Mouse (Mus musculus) embryonic facial prominence, embryonic 12.5 days (tissue): Measurements from ENCODE around the gene Fras1. TPM values are rescaled to one million over a fixed set of nuclear protein-coding genes. Genes with fewer than 3 reads are reported as not detected.

Experiments used
- ATAC-seq: fragments of 200-750 bp; cut with Nextera tagmentation; 2 replicates; pipeline ENCODE4 v1.8.0; 2017; ENCODE audit not compliant: insufficient number of reproducible peaks, insufficient read depth, low FRiP score, low TSS enrichment
- H3K27ac ChIP-seq: fragments of 300-500 bp; sonication (generic); 2 replicates; pipeline ENCODE4 v1.5.1; 2016; ENCODE audit warnings: mild to moderate bottlenecking
- H3K27me3 ChIP-seq: fragments of 300-500 bp; sonication (generic); 2 replicates; pipeline ENCODE4 v1.6.1; 2016; ENCODE audit warnings: mild to moderate bottlenecking, moderate library complexity
- H3K36me3 ChIP-seq: fragments of 300-500 bp; sonication (generic); 2 replicates; pipeline ENCODE4 v1.6.1; 2016; ENCODE audit warnings: mild to moderate bottlenecking
- H3K4me1 ChIP-seq: fragments of 300-500 bp; sonication (generic); 2 replicates; pipeline ENCODE4 v1.6.1; 2016
- H3K4me2 ChIP-seq: fragments of 300-500 bp; sonication (generic); replicated peaks from 2 replicates; pipeline ENCODE4 v1.6.1; 2016; ENCODE audit warnings: mild to moderate bottlenecking, moderate library complexity
- H3K4me3 ChIP-seq: fragments of 300-500 bp; sonication (generic); 2 replicates; pipeline ENCODE4 v1.5.1; 2016; ENCODE audit warnings: mild to moderate bottlenecking
- H3K9ac ChIP-seq: fragments of 300-500 bp; sonication (generic); 2 replicates; pipeline ENCODE4 v1.6.1; 2016; ENCODE audit warnings: mild to moderate bottlenecking, moderate library complexity
- H3K9me3 ChIP-seq: fragments of 300-500 bp; sonication (generic); 2 replicates; pipeline ENCODE4 v1.6.1; 2016; ENCODE audit warnings: mild to moderate bottlenecking, moderate library complexity
- WGBS: fragments of 180-500 bp; shearing (Covaris S2); methylation state at CpG from one replicate; pipeline ENCODE4 v1.1.7; 2016; 5-methylcytosine and 5-hydroxymethylcytosine counted together
- polyA plus RNA-seq: library from polyadenylated mRNA; unstranded; fragments of >200 nt; fragmentation: Nextera tagmentation; extraction: Ambion mirVana; gene quantifications from 2 replicates; pipeline ENCODE4 v1.2.1, GENCODE M21; 2016

Gene Fras1
- polyA plus RNA-seq, 1 experiment from 2014 or later = 20.1 TPM

DNA sequence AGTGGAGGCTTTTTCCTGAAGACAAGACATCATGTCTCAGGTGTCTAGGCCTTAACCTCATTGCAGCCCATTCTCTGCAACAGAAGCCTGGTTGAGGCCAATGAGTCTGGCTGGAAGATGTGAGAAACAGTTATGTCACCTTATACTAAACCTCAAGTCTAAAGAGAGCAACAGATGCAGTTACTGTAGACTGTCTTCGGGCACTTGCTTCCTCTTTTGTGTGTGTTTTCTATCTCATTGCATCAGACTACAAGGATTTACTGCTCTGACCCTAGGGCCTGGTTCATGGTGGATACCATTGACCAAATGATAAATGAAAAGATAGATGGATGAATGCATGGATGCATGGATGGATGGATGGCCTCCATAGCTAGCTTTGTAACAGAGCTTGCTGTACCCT is 388.3 kb downstream of the Fras1 start:
- H3K4me1 ChIP-seq = no peaks in the 10 kb centered on the region
- no peak overlapping the region for H3K4me3 ChIP-seq
- no peak for ATAC-seq
- H3K36me3 ChIP-seq = 0 out of 2 replicates have a peak, but pooled peaks cover 2% of the 10 kb centered on the region
- H3K27ac ChIP-seq = no peak overlapping the region
- 94% methylated on average over 1 of the region's 1 CpGs for WGBS
- no peaks in the 10 kb centered on the region for H3K9me3 ChIP-seq
- no peaks in the 10 kb centered on the region for H3K27me3 ChIP-seq
- H3K9ac ChIP-seq = no peak overlapping the region
- no peak overlapping the region for H3K4me2 ChIP-seq

DNA sequence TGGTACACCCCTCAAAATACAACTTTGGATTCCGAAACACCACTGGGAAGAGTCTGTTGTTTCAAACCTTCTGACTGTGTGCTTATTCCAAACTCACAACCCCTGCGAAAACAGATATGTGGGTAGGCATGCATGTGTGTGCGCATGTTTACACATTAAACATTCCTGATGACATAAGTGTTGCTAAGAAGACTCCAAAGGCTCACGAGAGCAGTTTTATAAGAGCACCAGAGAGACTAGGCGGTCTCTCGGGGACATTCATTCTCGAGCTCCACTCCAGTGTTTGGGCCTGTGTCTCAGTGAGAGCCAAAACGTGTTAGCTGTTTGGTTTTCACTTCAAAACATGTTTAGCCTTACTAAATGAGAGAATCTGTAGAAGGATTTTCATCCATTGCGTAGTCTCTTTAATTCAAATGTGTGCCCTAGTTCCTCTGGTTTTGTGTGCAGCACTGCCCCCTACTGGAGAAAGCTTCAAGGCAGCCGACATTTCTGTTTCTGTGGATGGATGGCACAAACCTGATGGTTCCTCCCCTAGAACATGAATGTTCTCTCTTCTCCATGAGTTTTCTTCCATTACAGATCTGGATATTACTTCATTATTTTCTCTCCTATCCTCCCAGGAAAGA is 395.2 kb downstream of the Fras1 start:
- Histone ChIP-seq H3K27ac (no peak overlapping the region), H3K4me2 (no peak overlapping the region), H3K27me3 (no peaks in the 10 kb centered on the region), H3K4me3 (no peak overlapping the region), H3K36me3 (0 out of 2 replicates have a peak, but pooled peaks cover 2% of the 10 kb centered on the region), H3K9ac (no peak overlapping the region), H3K4me1 (no peaks in the 10 kb centered on the region), H3K9me3 (no peaks in the 10 kb centered on the region)
- WGBS = 65% methylated on average over 10 of the region's 10 CpGs
- no peak for ATAC-seq

DNA sequence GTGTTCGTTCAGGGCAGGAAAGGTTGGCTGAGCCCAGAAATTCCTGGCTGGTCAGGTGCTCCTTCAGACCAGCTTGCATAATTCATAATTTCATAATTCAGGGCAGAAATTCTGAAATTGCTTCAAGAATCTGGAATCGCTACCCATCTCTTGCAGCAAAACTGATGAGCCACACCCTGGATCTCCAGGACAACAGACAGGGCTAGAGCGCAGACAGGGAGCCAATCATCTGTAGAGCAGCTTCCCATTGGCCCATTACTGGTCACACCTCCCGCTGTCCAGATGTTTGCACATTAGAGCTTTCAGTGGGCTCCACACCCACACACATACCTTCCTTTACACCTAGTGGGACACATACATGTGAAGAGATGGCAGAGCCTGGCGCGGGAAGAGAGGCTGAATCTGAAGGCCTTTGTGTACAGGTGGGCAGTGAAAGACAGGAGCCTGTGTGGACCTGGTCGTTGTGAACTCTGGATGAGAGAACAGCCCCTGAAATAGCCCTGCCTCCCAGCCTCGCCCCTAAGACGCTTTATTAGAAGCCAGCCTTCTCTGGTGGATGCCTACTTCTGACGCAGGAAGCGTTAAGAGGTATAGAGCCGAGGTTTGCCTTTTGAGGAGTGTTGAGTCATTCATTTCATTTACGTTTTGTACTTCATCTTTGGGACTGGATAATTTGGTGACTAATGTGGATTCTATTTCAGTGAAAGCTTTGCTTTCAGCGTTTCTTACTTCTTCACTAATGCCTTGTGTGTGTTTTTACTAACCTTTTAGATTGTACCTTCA is 409.9 kb downstream of the Fras1 start:
- Histone ChIP-seq H3K36me3 (no peaks in the 10 kb centered on the region), H3K27me3 (no peaks in the 10 kb centered on the region), H3K9ac (no peak overlapping the region), H3K4me2 (no peak overlapping the region), H3K9me3 (0 out of 2 replicates have a peak, but pooled peaks cover 6% of the 10 kb centered on the region), H3K4me1 (no peaks in the 10 kb centered on the region), H3K4me3 (no peak overlapping the region), H3K27ac (no peak overlapping the region)
- 82% methylated on average over 14 of the region's 14 CpGs for WGBS
- ATAC-seq = no peak

DNA sequence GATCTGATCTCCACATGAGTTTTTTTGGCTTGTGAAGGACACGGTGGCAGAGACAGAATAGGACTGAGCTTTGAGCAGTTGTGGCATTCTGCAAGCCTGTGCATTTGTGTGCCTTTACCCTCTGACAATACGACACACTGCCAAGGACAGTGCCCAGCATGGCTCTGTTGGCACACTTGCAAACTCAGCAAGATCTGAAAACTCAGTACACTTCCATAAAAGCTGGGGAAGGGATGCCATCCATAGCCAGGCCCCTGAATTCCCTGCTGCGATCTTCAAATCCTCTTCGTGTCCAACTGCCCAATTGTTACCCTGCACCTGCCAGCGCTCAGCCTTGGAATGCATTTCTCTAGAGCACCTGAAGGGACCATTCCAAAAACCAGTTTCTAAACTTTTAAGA is 411.3 kb downstream of the Fras1 start:
- Histone ChIP-seq H3K4me2 (no peak overlapping the region), H3K36me3 (no peaks in the 10 kb centered on the region), H3K9ac (no peak overlapping the region), H3K4me3 (no peak overlapping the region), H3K4me1 (no peaks in the 10 kb centered on the region), H3K27me3 (no peaks in the 10 kb centered on the region), H3K27ac (no peak overlapping the region), H3K9me3 (0 out of 2 replicates have a peak, but pooled peaks cover 6% of the 10 kb centered on the region)
- WGBS = 92% methylated on average over 5 of the region's 5 CpGs
- no peak for ATAC-seq

DNA sequence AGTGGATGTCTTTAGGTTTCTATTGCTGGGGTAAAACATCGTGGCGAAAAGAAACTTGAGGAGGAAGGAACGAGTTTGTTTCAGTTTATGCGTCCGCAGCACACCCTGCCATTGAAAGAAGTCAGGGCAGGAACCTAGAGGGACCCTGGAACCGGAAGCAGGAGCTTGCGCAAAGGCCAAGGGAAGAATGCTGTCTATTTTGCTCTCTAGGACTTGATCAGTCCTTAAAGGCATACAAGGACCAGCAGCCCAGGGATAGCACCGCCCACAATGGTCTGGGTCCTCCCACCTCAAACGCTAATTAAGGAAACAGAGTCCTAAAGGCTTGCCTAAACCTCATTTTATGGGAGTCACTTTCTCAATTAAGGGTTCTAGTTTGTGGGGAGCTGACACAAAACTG is 418.7 kb downstream of the Fras1 start:
- no peak overlapping the region for H3K9ac ChIP-seq
- WGBS = 61% methylated on average over 9 of the region's 9 CpGs
- no peak overlapping the region for H3K4me3 ChIP-seq
- no peaks in the 10 kb centered on the region; the same call in 1 of the 2 replicates for H3K27me3 ChIP-seq
- no peak overlapping the region for H3K27ac ChIP-seq
- 0 out of 2 replicates have a peak, but pooled peaks cover 6% of the 10 kb centered on the region for H3K9me3 ChIP-seq
- H3K36me3 ChIP-seq = no peaks in the 10 kb centered on the region
- no peak for ATAC-seq
- no peaks in the 10 kb centered on the region for H3K4me1 ChIP-seq
- H3K4me2 ChIP-seq = no peak overlapping the region

DNA sequence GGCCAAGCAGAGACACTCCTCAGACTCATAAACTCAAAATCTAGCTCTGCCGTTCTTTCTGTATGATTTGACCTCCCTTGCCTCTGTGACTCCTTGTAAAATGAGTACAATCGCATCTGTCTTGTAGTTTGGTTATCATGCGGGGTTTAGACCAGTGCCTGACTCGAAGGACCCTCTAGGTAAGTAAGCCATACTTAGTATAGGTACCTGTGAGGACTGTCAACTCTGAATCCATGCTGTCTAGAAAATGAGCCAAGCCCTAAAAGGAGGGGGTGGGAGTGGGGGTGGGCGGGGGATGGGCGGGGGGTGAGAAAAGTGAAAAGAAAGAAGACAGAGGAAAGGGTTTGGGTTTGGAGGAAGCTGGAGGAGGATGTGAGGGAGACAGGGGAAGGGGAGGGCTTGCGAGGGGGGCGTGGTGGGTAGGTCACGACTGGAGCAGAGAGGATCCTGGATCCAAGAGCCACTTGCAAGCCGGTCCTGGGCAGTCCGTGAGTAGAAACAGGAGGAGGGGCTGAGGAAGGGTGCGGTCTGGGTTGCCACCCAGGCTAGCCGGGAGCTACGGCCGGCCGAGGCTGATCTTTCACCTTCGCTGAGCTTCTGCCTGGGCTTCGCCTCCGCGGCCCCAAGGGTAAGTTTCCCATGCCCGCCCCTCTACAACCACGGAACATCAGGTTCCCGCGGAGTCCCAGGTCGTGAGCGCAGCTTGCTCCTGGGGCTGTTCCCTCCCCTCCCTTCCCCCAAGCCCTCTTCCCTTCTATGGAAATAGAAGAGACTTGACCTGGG is 419.4 kb downstream of the Fras1 start, which contains the start of gene Anxa3:
Gene Anxa3 (plus strand): TSS at position 404 of the 783 bp plus-strand sequence.
- H3K4me2 ChIP-seq = peak within 1 kb of the TSS; percentile 83
- 11% methylated on average over 26 of the region's 26 CpGs for WGBS
- H3K4me3 ChIP-seq = peak within 1 kb of the TSS; percentile 46
- H3K36me3 ChIP-seq = no peaks in the 10 kb centered on the region
- no peaks in the 10 kb centered on the region for H3K4me1 ChIP-seq
- H3K9ac ChIP-seq = peak within 1 kb of the TSS; percentile 48
- H3K27me3 ChIP-seq = no peaks in the 10 kb centered on the region; the same call in 1 of the 2 replicates
- peak; percentile 86 for ATAC-seq
- H3K9me3 ChIP-seq = 0 out of 2 replicates have a peak, but pooled peaks cover 2% of the 10 kb centered on the region
- H3K27ac ChIP-seq = 0 out of 2 replicates have a peak within 1 kb of the TSS, but pooled peaks have one; percentile 50

DNA sequence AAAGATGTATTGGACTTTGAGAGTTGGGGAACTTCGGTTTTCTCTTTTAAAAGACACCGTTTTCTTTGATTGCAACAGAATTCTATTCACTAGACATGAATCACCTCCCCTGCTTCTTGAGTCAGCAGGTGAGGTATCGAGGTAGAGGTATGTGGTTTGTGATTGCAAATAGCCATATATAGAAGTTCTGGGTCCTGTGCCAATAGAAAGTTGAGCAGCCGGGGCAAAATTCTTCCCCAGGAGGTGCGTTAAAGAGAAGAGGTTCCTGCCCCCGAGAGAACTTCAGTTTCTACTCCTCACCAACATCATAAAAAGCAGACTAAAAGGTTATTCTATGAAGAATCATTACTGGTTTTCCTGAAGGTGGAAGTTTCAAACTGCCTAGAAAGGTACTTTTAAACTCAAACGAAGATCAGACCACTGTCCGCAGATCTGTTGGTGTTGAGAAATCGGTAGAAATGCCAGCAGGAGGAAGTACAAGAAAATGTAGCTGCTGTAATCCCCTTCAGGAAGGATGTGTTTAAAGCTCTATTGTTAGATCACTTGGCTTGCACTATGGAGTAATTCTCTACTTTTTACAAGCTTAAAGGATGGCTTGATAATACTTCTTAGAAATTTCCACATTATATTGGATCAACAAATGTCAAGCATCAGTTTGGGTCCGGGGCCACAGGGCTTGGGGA is 420.3 kb downstream of the Fras1 start:
- no peak overlapping the region for H3K27ac ChIP-seq
- no peaks in the 10 kb centered on the region for H3K9me3 ChIP-seq
- no peak for ATAC-seq
- H3K4me2 ChIP-seq = peak overlapping the region; percentile 83
- no peaks in the 10 kb centered on the region for H3K4me1 ChIP-seq
- no peaks in the 10 kb centered on the region for H3K36me3 ChIP-seq
- H3K27me3 ChIP-seq = no peaks in the 10 kb centered on the region; the same call in 1 of the 2 replicates
- H3K9ac ChIP-seq = no peak overlapping the region
- WGBS = 57% methylated on average over 10 of the region's 10 CpGs
- peak overlapping the region; percentile 46; the same call in 1 of the 2 replicates for H3K4me3 ChIP-seq

DNA sequence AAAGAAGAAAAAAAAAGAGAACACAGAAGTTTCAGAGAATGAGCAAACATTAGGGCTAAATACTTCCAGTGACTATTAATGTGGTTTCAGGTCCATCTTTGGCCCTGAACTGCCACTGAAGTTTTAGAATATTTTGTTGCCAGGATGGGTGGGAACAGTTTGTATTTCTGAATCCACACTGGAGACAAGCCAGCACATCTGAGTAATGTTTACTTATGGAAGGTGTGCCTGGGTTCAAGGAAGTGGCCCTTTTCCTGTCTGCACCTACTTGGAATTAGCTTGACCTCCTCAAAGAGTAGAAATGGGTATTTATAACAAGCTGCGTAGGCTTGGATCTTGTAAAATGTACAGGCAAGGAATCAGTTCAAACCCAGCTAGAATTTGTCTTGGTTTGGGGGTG is 422.0 kb downstream of the Fras1 start:
- whole genome bisulfite sequencing = 85% methylated on average over 1 of the region's 1 CpGs
- Histone ChIP-seq H3K4me2 (no peak overlapping the region), H3K9me3 (no peaks in the 10 kb centered on the region), H3K36me3 (no peaks in the 10 kb centered on the region), H3K27me3 (no peaks in the 10 kb centered on the region; the same call in 1 of the 2 replicates), H3K4me1 (no peaks in the 10 kb centered on the region), H3K4me3 (no peak overlapping the region), H3K9ac (no peak overlapping the region), H3K27ac (no peak overlapping the region)
- ATAC-seq = no peak

DNA sequence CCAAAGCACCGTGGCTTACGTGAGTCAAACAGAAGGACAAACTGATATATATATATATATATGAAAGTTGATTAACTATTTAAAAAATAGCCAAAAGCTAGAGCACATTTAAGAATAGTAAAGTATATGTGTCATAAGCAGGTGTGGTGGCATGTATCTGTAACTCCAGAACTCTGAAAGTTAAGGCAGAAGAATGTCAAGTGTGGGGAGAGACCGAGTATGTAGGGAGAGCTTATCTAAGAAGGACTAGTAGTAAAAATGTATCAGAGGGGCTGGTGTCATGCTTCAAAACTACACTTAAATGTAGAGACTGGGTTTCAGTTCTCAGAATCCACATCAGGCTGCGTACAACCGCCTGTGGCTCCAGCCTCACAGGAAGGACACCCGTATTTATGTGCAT is 423.7 kb downstream of the Fras1 start:
- 88% methylated on average over 6 of the region's 6 CpGs for WGBS
- H3K27me3 ChIP-seq = no peaks in the 10 kb centered on the region; the same call in 1 of the 2 replicates
- no peak overlapping the region for H3K9ac ChIP-seq
- no peak overlapping the region for H3K4me3 ChIP-seq
- no peaks in the 10 kb centered on the region for H3K36me3 ChIP-seq
- no peaks in the 10 kb centered on the region for H3K9me3 ChIP-seq
- ATAC-seq = no peak
- H3K27ac ChIP-seq = no peak overlapping the region
- H3K4me1 ChIP-seq = peaks cover 8% of the 10 kb centered on the region; the same call in 1 of the 2 replicates
- H3K4me2 ChIP-seq = no peak overlapping the region

DNA sequence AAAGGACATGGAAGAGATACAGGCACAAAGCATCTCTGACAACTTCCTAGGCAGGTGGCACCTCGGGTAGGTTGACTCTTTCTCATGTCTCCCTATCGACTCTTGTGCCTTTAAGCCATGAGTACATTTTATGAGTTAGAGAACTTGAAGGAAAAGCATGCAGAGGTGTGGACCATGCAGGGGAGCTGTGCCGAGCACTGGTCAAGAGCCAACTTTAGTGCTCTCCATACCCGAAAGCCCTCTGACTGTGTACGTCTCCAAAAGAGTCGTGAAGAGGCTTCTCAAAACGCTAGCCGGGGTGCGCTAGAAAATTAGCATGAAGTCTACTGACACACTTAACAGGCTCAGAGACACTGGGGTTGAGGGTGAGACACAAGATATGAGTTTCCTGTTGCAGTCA is 425.4 kb downstream of the Fras1 start:
- no peak overlapping the region for H3K9ac ChIP-seq

DNA sequence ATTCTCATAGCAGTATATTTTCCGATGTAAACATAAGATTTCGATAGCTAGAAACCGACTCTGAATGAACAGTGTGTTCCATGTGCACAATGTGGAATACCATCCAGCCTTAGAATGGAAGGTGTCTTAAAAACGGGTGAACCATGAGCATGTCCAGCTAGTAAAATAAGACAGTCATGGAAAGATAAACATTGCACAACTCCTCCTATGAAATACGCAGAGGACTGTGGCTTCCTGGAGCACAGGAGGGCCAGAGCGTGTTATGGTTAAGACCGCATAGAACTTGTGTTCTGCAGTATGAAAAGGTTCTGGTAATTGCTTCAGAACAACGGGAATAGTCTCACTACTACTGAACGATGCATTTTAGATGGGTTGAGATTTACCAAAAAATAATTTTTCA is 426.2 kb downstream of the Fras1 start:
- no peak overlapping the region for H3K9ac ChIP-seq
- peaks cover 19% of the 10 kb centered on the region; the same call in 1 of the 2 replicates for H3K4me1 ChIP-seq
- H3K36me3 ChIP-seq = no peaks in the 10 kb centered on the region
- H3K27ac ChIP-seq = no peak overlapping the region
- WGBS = 87% methylated on average over 9 of the region's 9 CpGs
- no peaks in the 10 kb centered on the region for H3K9me3 ChIP-seq
- no peak for ATAC-seq
- H3K4me3 ChIP-seq = no peak overlapping the region
- no peak overlapping the region for H3K4me2 ChIP-seq
- no peaks in the 10 kb centered on the region for H3K27me3 ChIP-seq

More for the DNA sequence above, 425.4 kb downstream of the Fras1 start:
- H3K9me3 ChIP-seq = no peaks in the 10 kb centered on the region
- no peaks in the 10 kb centered on the region for H3K36me3 ChIP-seq
- no peak overlapping the region for H3K4me3 ChIP-seq
- H3K27ac ChIP-seq = no peak overlapping the region
- peaks cover 16% of the 10 kb centered on the region; the same call in 1 of the 2 replicates for H3K4me1 ChIP-seq
- 92% methylated on average over 9 of the region's 9 CpGs for WGBS
- no peak for ATAC-seq
- no peaks in the 10 kb centered on the region for H3K27me3 ChIP-seq
- H3K4me2 ChIP-seq = no peak overlapping the region
